Mouse (Mus musculus): Measurements from ENCODE around the gene Map6. TPM values are rescaled to one million over a fixed set of nuclear protein-coding genes. Genes with fewer than 3 reads are reported as not detected.

The Map6 gene
- polyA plus RNA-seq, 1 experiment from 2014 or later, result 5.0 TPM

GRCm38 (mm10) chr7:99382088-99383000 lies 115.1 kb downstream of the Map6 start:
- no peaks in the 10 kb centered on the region for H3K27me3 ChIP-seq (ENCODE audit: control insufficient read depth, insufficient read depth, low read length)
- peak overlapping the region; percentile 88 for H3K27ac ChIP-seq (ENCODE audit: low read length)
- H3K4me2 ChIP-seq (ENCODE audit: low read depth, low read length), result peak overlapping the region; percentile 91
- H3K4me1 ChIP-seq (ENCODE audit: control insufficient read depth, insufficient read depth, low read length), result peaks cover 25% of the 10 kb centered on the region
- H3K9ac ChIP-seq (ENCODE audit: low read length), result peak overlapping the region; percentile 87
- ATAC-seq (ENCODE audit: insufficient read depth, low FRiP score), result no peak
- no peaks in the 10 kb centered on the region for H3K9me3 ChIP-seq (replicated peaks; ENCODE audit: control insufficient read depth, low read length)
- no peaks in the 10 kb centered on the region for H3K36me3 ChIP-seq (ENCODE audit: control insufficient read depth, insufficient read depth, low read length)
- WGBS, result 7% methylated on average over 30 of the region's 30 CpGs
- H3K4me3 ChIP-seq (replicated peaks; ENCODE audit: low read length), result peak overlapping the region; percentile 73

GRCm38 (mm10) chr7:99383246-99383645 lies 116.0 kb downstream of the Map6 start:
- H3K4me1 ChIP-seq (ENCODE audit: control insufficient read depth, insufficient read depth, low read length), result peaks cover 25% of the 10 kb centered on the region
- peak overlapping the region; percentile 73 for H3K4me3 ChIP-seq (replicated peaks; ENCODE audit: low read length)

GRCm38 (mm10) chr7:99384101-99384611 lies 116.9 kb downstream of the Map6 start:
- H3K4me2 ChIP-seq (ENCODE audit: low read depth, low read length), result peak overlapping the region; percentile 91
- no peak for ATAC-seq (ENCODE audit: insufficient read depth, low FRiP score)
- H3K4me3 ChIP-seq (replicated peaks; ENCODE audit: low read length), result peak overlapping the region; percentile 73
- H3K4me1 ChIP-seq (ENCODE audit: control insufficient read depth, insufficient read depth, low read length), result peaks cover 32% of the 10 kb centered on the region
- H3K9ac ChIP-seq (ENCODE audit: low read length), result peak overlapping the region; percentile 87
- peak overlapping the region; percentile 79 for H3K27ac ChIP-seq (ENCODE audit: low read length)
- 19% methylated on average over 4 of the region's 4 CpGs for WGBS
- H3K9me3 ChIP-seq (replicated peaks; ENCODE audit: control insufficient read depth, low read length), result no peaks in the 10 kb centered on the region
- no peaks in the 10 kb centered on the region for H3K36me3 ChIP-seq (ENCODE audit: control insufficient read depth, insufficient read depth, low read length)
- H3K27me3 ChIP-seq (ENCODE audit: control insufficient read depth, insufficient read depth, low read length), result no peaks in the 10 kb centered on the region

More at GRCm38 (mm10) chr7:99383246-99383645, 116.0 kb downstream of the Map6 start:
- no peaks in the 10 kb centered on the region for H3K36me3 ChIP-seq (ENCODE audit: control insufficient read depth, insufficient read depth, low read length)
- peak overlapping the region; percentile 79 for H3K27ac ChIP-seq (ENCODE audit: low read length)
- H3K9me3 ChIP-seq (replicated peaks; ENCODE audit: control insufficient read depth, low read length), result no peaks in the 10 kb centered on the region
- H3K27me3 ChIP-seq (ENCODE audit: control insufficient read depth, insufficient read depth, low read length), result no peaks in the 10 kb centered on the region
- H3K9ac ChIP-seq (ENCODE audit: low read length), result peak overlapping the region; percentile 87
- peak overlapping the region; percentile 91 for H3K4me2 ChIP-seq (ENCODE audit: low read depth, low read length)
- no peak for ATAC-seq (ENCODE audit: insufficient read depth, low FRiP score)
- WGBS, result 59% methylated on average over 5 of the region's 5 CpGs

GRCm38 (mm10) chr7:99386030-99386429 lies 118.8 kb downstream of the Map6 start:
- H3K9ac ChIP-seq (ENCODE audit: low read length), result no peak overlapping the region
- H3K4me1 ChIP-seq (ENCODE audit: control insufficient read depth, insufficient read depth, low read length), result peaks cover 36% of the 10 kb centered on the region
- H3K27me3 ChIP-seq (ENCODE audit: control insufficient read depth, insufficient read depth, low read length), result no peaks in the 10 kb centered on the region
- no peaks in the 10 kb centered on the region for H3K36me3 ChIP-seq (ENCODE audit: control insufficient read depth, insufficient read depth, low read length)
- no peak for ATAC-seq (ENCODE audit: insufficient read depth, low FRiP score)
- no peaks in the 10 kb centered on the region for H3K9me3 ChIP-seq (replicated peaks; ENCODE audit: control insufficient read depth, low read length)
- H3K27ac ChIP-seq (ENCODE audit: low read length), result no peak overlapping the region
- 61% methylated on average over 5 of the region's 5 CpGs for WGBS
- H3K4me3 ChIP-seq (replicated peaks; ENCODE audit: low read length), result no peak overlapping the region
- H3K4me2 ChIP-seq (ENCODE audit: low read depth, low read length), result no peak overlapping the region

Other genes with a start within 250 kb of the Map6 start
- 14.4 and 14.8 TPM in 2 replicates for gene Uvrag, start 126.3 kb upstream of the Map6 start, polyA plus RNA-seq (2015; fragmentation: Nextera tagmentation; extraction: Ambion mirVana)
- gene Dgat2, start 84.7 kb upstream of the Map6 start, polyA plus RNA-seq (2015; fragmentation: Nextera tagmentation; extraction: Ambion mirVana), result 103 and 124 TPM in 2 replicates
- gene Mogat2, start 28.8 kb upstream of the Map6 start, polyA plus RNA-seq (2015; fragmentation: Nextera tagmentation; extraction: Ambion mirVana), result 31.3 and 33.7 TPM in 2 replicates
- gene Serpinh1, start 85.8 kb downstream of the Map6 start, polyA plus RNA-seq (2015; fragmentation: Nextera tagmentation; extraction: Ambion mirVana), result 1,327 and 1,379 TPM in 2 replicates
- 17.1 and 19.6 TPM in 2 replicates for gene Gdpd5, start 114.0 kb downstream of the Map6 start, polyA plus RNA-seq (2015; fragmentation: Nextera tagmentation; extraction: Ambion mirVana)
- gene Klhl35, start 198.6 kb downstream of the Map6 start, polyA plus RNA-seq (2015; fragmentation: Nextera tagmentation; extraction: Ambion mirVana), result 0.14 and 0.34 TPM in 2 replicates
- 699 and 743 TPM in 2 replicates for gene Rps3, start 216.3 kb downstream of the Map6 start, polyA plus RNA-seq (2015; fragmentation: Nextera tagmentation; extraction: Ambion mirVana)